Mouse (Mus musculus): ENCODE results near the gene Eif2ak3.

The Eif2ak3 gene

DNA sequence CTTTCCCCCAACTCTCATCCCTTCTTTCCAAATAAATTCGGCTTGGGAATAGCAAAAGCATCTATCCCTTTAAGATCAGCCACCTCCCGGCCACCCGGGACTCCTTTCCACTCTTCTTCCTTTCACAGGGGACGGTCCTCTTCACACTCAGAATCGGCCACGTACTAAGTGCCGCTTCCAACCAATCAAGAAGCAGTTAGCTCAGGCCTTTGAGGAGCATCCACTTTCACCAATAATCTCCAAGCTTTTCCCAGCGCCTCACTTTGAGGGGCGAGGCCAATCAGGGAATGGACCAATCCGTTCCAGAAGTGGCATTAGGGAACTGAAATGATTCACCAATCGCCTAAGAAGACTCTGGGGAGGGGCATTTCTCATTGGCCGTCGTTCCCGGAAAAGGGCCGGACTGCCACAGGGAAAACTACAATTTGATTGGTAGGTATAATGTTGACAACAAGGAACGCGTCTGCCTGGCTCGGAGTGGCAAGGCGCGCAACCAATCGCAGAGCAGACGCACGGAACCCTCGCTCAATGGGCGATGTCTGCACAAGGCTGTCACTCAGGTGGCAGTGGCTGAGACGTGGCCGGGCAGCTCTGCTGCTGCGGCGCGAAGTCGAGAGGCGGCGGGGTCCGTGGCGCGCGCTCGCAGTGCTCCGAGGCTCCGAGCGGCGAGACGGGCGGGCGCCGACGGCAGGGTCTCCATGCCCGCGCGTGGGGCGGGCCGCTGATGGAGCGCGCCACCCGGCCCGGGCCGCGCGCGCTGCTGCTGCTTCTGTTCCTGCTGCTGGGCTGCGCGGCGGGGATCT is at the start of gene Eif2ak3:
Gene Eif2ak3, plus strand, starts transcription at position 514 of the 803 bp plus-strand sequence.
- WGBS = under 1% methylated on average over 55 of the region's 63 CpGs

GRCm38 (mm10) chr6:70796940-70797339 is 47.4 kb upstream of the Eif2ak3 start:
- WGBS = 51% methylated on average over 6 of the region's 6 CpGs

- WGBS = 15% methylated on average over 9 of the region's 9 CpGs
Observed at GRCm38 (mm10) chr6:70797581-70798251, 46.6 kb upstream of the Eif2ak3 start.

GRCm38 (mm10) chr6:70804632-70805031 is 39.7 kb upstream of the Eif2ak3 start:
- 18% methylated on average over 3 of the region's 3 CpGs for WGBS

GRCm38 (mm10) chr6:70805267-70805666 is 39.0 kb upstream of the Eif2ak3 start:
- WGBS = 8% methylated on average over 7 of the region's 7 CpGs

GRCm38 (mm10) chr6:70805820-70806513 is 38.3 kb upstream of the Eif2ak3 start:
- WGBS = 15% methylated on average over 13 of the region's 13 CpGs

- WGBS = 52% methylated on average over 1 of the region's 1 CpGs
Observed at GRCm38 (mm10) chr6:70806514-70806912, 37.8 kb upstream of the Eif2ak3 start.

DNA sequence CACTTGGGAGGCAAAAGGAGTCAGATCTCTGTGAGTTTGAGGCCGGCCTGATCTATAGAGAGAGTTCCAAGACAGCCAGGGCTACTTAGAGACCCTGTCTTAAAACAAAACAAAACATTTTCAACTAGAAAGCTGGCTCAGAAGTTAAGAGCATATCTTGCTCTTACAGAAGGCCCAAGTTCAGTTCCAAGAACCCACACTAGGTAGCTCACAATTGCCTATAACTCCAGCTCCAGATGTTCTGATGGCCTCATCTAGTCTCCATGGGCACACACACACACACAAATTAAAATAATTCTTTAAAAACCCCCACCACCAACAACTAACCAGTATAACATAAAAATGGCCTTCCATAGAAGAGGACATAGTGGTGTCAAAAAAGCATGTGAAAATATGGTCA is 33.8 kb upstream of the Eif2ak3 start:
- WGBS = 86% methylated on average over 1 of the region's 1 CpGs

- 11% methylated on average over 6 of the region's 6 CpGs for WGBS
Observed at GRCm38 (mm10) chr6:70811557-70812525, 32.5 kb upstream of the Eif2ak3 start.

DNA sequence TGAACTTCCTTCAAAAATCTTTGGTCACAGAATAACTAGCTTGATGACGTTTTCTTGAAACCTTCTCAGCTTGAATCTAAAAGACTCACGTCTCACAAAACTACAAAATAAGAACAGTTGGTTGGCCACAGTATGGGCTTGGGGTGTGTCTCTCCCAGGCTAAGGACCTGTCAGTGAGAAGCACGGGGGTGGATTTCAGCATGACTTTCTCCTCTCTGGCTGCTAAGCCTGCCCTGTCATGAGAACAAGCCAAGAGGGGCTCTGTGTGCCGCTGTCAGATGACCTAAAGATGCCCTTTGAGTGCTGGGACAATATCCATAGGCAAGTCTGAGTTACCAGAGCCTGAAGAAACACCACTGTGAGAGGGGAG is 31.8 kb upstream of the Eif2ak3 start:
- WGBS = 37% methylated on average over 4 of the region's 4 CpGs

DNA sequence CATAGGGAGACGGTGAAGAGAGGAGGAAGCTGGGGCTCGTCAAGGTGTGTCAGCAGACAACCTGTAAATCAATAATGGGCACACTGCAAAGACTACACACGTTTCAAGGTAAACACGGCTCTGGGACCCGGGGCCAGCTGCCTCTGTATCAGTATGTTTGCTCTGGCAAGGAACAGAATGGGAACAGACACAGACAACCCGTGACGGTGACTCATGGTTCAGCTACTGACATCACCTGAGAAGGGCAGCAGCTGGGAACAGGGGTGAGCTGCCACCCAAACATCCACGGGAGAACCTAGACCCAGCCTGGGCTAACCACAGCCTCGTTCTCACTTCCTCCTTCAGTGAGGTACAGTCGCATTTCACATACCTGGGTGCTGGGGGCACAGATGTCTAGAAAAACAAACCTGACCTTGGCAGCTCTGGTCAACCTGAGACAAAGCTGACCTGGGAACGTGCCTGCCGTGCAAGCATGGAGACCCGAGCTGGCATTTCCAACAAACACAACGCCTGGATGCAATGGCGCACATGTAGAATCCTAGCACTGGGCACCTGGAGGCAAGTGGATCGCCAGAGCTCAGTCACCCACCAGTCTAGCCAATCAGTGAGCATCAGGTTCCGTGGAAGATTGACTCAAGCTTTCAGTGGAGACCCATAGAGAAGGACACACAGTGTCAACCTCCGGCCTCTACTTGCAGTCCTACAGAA is 30.2 kb upstream of the Eif2ak3 start:
- WGBS = 90% methylated on average over 18 of the region's 18 CpGs

DNA sequence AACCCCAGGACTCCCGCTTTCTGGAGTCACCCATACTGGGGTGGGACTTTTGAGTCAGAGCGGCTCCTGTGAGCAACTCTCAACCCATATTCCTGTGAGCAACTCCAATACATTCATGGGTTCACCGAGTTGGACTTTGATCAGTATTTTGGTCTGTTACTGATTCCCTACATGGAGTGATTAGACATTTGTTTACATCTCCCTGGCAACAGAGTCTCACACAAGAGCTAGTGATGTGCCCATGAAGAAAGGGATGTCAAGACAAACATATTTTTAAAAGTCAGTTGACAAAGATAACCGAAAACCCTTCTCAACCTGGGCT is 29.7 kb upstream of the Eif2ak3 start:
- WGBS = 87% methylated on average over 4 of the region's 4 CpGs

GRCm38 (mm10) chr6:70815471-70815870 is 28.8 kb upstream of the Eif2ak3 start:
- WGBS = 91% methylated on average over 8 of the region's 8 CpGs

DNA sequence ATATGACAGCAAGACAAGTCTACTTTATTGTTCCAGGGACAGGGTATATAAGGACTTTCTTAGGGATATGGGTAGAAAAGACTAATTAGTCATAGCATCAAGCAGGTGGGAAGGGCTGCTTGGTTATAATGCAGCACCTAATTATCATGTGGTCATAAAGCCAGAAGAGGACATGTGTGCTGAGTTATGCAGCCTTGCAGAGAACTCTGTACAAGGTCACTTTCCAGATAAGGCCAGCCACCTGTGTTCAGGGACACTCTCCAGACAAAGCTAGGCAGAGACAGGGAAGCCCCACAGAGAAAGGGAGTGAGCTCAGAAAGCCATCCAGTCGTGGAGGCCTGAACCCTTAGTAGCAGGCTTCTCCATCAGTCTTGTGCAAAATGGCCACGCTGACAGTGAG is 22.7 kb upstream of the Eif2ak3 start:
- WGBS = 88% methylated on average over 2 of the region's 2 CpGs

- 49% methylated on average over 5 of the region's 5 CpGs for WGBS
Observed at GRCm38 (mm10) chr6:70822386-70822910, 21.9 kb upstream of the Eif2ak3 start.

- WGBS = 89% methylated on average over 4 of the region's 4 CpGs
Observed at GRCm38 (mm10) chr6:70823277-70823676, 21.0 kb upstream of the Eif2ak3 start.

DNA sequence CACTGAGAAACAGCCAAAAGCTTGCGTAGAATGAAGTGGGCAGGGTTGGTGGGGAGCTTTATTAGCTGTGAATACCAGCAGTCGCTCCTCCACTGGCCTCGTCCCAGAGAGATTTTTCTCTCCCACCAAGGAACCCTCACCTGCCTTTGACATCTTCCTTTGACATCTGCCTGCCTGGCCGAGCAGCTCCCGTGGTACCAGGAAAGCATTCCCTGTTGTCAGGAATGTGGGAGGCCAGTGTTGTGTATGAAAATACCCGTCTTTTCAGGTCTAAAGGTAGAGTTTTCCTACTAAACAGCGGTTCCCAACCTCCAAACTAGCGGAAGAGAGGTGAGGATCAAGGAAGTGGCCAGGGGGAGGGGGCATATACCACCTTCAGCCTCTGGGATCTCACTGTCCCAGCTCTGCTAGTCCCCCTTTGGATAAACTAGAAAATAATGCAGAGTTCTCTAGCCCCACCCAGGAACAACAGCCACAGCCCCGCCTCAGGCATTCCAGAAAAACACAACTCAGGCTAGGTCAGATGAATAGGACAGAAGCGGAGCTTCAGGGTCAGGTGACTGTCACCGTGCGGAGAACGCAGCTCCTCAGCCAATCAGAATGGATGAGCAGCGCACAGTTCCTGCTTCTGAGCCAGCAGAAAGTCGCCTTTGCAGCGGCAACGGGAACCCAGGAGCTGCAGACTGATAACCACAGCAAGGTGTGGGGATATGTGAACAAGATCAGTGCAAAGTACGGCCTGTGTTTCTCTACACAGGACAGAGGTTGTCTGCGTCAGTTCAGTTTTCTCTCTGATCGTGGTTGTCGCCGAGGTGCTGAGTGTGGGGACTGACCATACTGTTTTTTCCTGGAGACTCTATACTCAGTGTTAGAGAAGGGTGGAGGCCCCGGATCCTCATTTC is 20.0 kb upstream of the Eif2ak3 start:
- WGBS = 7% methylated on average over 23 of the region's 23 CpGs

- 47% methylated on average over 4 of the region's 4 CpGs for WGBS
Observed at GRCm38 (mm10) chr6:70824987-70825337, 19.4 kb upstream of the Eif2ak3 start.

GRCm38 (mm10) chr6:70829451-70829850 is 14.9 kb upstream of the Eif2ak3 start:
- 75% methylated on average over 2 of the region's 2 CpGs for whole genome bisulfite sequencing

DNA sequence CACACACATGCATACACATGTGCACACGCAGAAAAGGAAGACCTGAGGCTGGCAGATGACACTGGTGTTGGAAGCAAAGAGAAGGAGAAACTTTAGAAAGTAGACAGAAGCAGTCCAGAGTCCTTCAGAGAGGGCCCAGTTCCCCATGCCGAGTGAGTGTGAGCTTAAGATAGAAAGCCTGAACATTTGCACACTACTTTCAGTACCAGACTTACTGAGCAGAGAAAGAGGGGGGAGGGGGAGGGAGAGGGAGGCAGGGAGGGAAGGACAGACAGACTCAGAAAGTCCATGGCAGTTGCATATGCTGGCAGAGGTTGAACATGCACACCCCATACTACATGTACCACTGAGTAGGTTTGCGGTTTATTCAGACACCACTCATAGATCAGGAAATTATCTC is 13.8 kb upstream of the Eif2ak3 start:
- WGBS = 84% methylated on average over 3 of the region's 3 CpGs

All from cerebral cortex, adult 2 months (tissue).